Mouse (Mus musculus) heart, adult 11 months (tissue): ENCODE measurements around the gene 1700029P11Rik.

Experiments used
- DNase-seq: peaks from one replicate; pipeline ENCODE4 v3.0.0; 2022

1700029P11Rik gene

GRCm38 (mm10) chr15:81980321-81980720 is at the start of gene 1700029P11Rik:
1700029P11Rik (plus strand) TSS chr15:81980540.
- no peak for DNase-seq

- DNase-seq: peak; percentile 93
These were observed 47.3 kb upstream of the 1700029P11Rik start for GRCm38 (mm10) chr15:81932951-81933470.

GRCm38 (mm10) chr15:81933986-81934385 is 46.4 kb upstream of the 1700029P11Rik start:
- DNase-seq: peak; percentile 84

- DNase-seq: no peak
These were observed 44.3 kb upstream of the 1700029P11Rik start for GRCm38 (mm10) chr15:81935869-81936637.

GRCm38 (mm10) chr15:81936679-81937078 is 43.7 kb upstream of the 1700029P11Rik start, which contains the start of gene Csdc2:
Csdc2 (plus strand) TSS chr15:81936759.
- peak; percentile 95 for DNase-seq

- DNase-seq: peak; percentile 98
These were observed 43.0 kb upstream of the 1700029P11Rik start for GRCm38 (mm10) chr15:81937098-81937972.

- peak; percentile 93 for DNase-seq
These were observed 42.1 kb upstream of the 1700029P11Rik start for GRCm38 (mm10) chr15:81938246-81938645.

- peak; percentile 89 for DNase-seq
These were observed 41.1 kb upstream of the 1700029P11Rik start for GRCm38 (mm10) chr15:81939157-81939715.

GRCm38 (mm10) chr15:81939774-81940173 is 40.6 kb upstream of the 1700029P11Rik start:
- peak; percentile 91 for DNase-seq

- peak; percentile 85 for DNase-seq
These were observed 40.1 kb upstream of the 1700029P11Rik start for GRCm38 (mm10) chr15:81940219-81940618.

GRCm38 (mm10) chr15:81941010-81941409 is 39.3 kb upstream of the 1700029P11Rik start:
- DNase-seq: no peak

- DNase-seq: no peak
These were observed 37.1 kb upstream of the 1700029P11Rik start for GRCm38 (mm10) chr15:81943176-81943749.

- DNase-seq: peak; percentile 85
These were observed 31.3 kb upstream of the 1700029P11Rik start for GRCm38 (mm10) chr15:81949076-81949475.

- DNase-seq: no peak
These were observed 30.7 kb upstream of the 1700029P11Rik start for GRCm38 (mm10) chr15:81949476-81950131.

- peak; percentile 77 for DNase-seq
These were observed 29.6 kb upstream of the 1700029P11Rik start for GRCm38 (mm10) chr15:81950716-81951115.

- peak; percentile 82 for DNase-seq
These were observed 29.2 kb upstream of the 1700029P11Rik start for GRCm38 (mm10) chr15:81951159-81951558.

- DNase-seq: peak; percentile 88
These were observed 28.0 kb upstream of the 1700029P11Rik start for GRCm38 (mm10) chr15:81952310-81952709.

- peak; percentile 87 for DNase-seq
These were observed 26.2 kb upstream of the 1700029P11Rik start for GRCm38 (mm10) chr15:81954151-81954583.

- DNase-seq: no peak
These were observed 25.6 kb upstream of the 1700029P11Rik start for GRCm38 (mm10) chr15:81954716-81955115.

GRCm38 (mm10) chr15:81955414-81955813 is 24.9 kb upstream of the 1700029P11Rik start:
- no peak for DNase-seq

- peak; percentile 88 for DNase-seq
These were observed 23.9 kb upstream of the 1700029P11Rik start for GRCm38 (mm10) chr15:81956457-81956856.

- DNase-seq: no peak
These were observed 22.7 kb upstream of the 1700029P11Rik start for GRCm38 (mm10) chr15:81957598-81957997.
